Mouse (Mus musculus): ENCODE results near the gene Vac14.
"Not testable (repeated sequence)": the region's sequence is repeated elsewhere in the genome, so short reads cannot be mapped to it uniquely, and the experiment has no call there.

The Vac14 gene

DNA sequence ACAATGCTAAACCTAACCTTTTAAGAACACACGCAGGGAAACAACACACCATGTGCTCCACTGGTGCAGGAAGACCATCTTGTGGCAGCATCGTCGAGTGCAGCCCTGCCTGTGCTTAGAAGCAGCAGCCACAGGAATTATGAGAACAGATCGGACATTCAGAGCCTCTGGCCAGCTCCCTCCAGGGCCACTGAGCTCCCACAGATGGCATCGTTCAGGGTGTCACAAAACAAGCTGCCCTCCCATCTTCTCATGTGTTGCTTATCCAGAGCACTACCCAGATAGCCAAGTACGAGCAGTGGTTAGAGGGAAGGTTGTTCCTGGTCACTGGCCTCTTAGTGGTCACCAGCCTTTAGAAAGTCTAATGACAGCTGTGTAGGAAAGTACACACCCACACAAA lies 30.9 kb downstream of the Vac14 start:
- DNase-seq (ENCODE audit: low spot score): no peak

DNA sequence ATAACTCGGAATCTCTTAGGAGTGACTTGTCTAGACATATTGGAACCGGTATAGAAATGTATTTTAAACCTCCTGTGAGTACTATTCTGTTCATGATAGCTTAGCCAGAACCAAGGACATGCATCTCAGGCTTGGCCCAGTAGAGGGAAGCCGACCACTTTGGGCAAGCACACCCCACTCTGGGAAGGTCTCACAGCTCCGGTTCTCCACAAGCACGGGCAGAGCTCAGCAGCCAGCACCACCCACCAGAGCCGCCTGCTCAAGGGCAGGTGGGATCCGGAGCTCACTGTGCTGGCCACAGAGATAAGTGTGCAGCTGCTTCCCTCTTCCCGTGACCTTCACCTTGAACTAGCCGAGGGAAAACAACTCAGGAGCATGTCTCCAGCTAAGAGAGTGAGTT lies 32.5 kb downstream of the Vac14 start:
- no peak for DNase-seq (ENCODE audit: low spot score)

GRCm38 (mm10) chr8:110651847-110652246 lies 33.5 kb downstream of the Vac14 start:
- no peak for DNase-seq (ENCODE audit: low spot score)

GRCm38 (mm10) chr8:110654075-110655060 lies 36.0 kb downstream of the Vac14 start:
- no peak for DNase-seq (ENCODE audit: low spot score)

DNA sequence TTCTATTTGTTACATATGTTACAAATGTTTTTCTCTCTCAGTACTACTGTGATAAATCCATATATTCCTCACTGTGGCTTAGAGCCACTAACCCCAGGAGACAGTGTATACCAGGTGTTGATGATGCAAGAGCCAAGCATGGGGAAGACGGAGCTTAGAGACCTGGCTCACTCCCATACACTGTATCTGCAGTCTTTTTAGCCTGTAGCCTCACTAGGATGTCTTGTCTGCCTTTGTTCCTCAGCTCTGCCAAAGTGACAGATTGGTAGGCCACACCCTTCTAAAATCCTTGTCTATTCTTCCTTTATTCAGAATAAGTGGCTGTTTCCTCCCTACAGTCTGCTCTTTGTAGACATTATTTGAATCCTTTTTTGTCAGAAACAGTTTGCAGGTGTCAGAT lies 37.4 kb downstream of the Vac14 start:
- DNase-seq (ENCODE audit: low spot score): no peak

GRCm38 (mm10) chr8:110657661-110658060 lies 39.3 kb downstream of the Vac14 start:
- DNase-seq (ENCODE audit: low spot score): no peak

- DNase-seq (ENCODE audit: low spot score): no peak
These were observed 41.7 kb downstream of the Vac14 start for GRCm38 (mm10) chr8:110660121-110660520.

DNA sequence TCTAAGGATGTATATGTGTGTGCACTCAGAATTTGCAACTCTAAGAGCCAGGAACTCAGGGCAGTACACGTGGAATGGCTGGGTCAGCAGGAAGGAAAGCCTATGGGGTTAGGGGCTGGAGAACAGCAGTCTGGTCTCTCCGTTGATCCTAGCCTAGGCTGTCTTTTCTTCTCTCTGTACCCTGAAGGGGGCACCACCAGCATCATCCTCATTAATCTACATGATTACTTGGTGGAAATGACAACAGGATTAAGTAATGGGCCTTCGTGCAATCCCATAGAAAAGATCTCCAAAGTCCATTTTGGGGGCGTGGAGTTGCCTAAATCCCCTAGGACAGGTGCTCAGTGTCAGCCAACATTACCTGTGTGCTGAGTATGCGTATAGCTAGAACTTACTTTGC lies 44.2 kb downstream of the Vac14 start:
- no peak for DNase-seq (ENCODE audit: low spot score)

GRCm38 (mm10) chr8:110663015-110663742 lies 44.8 kb downstream of the Vac14 start:
- peak; percentile 82 for DNase-seq (ENCODE audit: low spot score)

DNA sequence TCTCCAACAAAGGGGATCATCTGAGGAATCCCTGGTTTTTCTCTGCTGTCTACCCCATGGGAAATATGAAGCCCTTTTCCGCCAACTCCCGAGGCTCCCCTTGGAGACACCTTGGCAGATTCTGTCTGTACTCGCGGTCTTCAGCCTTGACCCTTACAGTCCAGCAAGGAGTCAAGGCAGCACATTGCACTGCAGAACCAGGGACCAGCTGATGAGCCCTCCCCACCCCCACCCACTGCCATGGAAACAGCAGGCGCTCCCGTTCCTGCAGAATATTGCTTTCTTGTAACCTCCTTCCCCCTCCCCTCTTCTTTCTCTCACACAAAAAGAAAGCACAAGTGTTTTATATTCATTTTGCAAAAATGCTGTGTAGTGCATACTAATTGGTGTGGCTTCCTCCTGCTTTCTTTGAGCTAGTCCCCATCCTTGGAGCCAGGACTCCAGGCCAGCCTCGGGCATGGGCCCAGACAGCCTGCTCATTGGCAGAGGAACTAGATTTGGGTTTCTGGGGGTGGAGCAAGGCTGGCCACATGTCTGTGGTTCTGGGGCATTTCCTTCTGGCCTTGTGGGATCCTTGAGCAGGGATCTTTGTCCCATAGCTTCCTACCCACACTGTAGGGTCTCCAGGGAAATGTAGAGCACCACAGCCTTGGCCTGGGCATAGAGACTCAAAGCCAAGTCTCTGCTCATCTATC lies 46.0 kb downstream of the Vac14 start:
- peak; percentile 93 for DNase-seq (ENCODE audit: low spot score)

DNA sequence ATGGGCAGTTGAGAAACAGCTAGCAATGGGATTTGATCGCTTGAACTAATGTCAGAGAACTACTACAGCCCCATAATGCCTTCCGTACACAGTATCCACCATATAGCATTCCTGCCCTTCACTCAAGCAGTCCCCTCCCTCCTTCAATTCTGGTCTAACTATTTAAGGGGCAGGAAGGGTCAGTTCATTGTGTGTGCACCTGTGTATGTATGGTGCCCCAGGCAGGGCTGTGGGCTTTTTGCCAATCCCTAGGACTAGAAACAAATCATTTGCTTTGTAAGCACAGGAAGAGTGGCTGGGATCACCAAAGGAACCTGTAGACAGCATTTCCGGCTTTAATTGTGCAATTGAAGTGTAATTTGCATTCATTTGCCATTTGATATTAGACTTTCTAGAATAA lies 46.6 kb downstream of the Vac14 start:
- DNase-seq (ENCODE audit: low spot score): no peak

DNA sequence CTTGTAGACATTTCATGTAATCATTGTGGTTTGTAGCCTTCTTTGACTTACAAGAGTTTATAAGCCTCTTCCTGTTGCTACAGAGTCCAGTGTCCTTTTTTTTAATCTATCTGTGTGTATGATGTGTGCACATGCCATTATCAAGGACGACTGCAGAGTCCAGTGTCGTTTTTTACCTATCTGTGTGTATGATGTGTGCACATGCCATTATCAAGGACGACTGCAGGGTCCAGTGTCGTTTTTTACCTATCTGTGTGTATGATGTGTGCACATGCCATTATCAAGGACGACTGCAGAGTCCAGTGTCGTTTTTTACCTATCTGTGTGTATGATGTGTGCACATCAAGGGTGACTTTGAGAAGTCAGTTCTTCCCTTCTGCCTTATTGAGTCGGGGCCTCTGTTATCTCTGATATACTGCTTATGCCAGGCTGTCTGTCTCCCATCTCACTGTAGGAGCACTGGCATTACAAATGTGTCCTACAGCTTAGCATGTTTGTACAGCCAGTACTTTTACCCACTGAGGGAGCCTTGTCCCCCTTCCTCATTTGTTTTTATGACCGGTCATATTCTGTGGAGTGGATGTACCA lies 49.3 kb downstream of the Vac14 start:
- not testable (repeated sequence) for DNase-seq (ENCODE audit: low spot score)

DNA sequence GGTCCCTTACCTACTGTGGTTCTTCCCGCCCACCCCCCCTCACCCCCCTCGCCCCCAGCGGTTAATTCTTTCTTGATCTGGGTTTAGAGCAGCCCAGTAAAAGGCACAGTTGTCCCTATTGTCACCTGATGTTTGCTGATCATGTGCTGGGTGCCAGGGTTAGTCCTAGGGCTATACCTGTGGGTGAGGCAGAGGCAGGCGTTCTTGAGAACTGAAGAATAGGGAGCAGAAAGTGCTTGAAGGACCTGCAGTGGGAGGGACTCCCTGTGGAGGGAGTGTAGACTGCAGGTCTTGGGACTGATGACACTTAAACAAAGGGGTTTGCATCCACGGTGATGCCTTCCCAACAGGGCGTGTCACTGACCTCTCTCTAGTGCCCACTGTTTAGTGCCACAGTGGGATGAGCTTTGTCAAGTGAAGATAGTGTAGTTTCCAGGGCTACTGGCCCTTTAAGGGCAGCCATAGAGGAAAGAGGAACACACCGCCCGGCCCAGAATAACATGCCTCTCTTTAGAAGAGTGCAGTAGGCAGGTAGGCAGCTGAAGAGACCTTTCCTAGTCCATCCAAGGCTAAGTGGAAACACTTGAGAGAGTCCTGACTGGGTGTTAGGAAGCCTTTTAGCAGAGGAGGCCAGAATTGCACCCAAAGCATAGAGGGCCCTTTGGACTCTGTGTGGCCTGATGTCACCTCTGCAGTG lies 51.7 kb downstream of the Vac14 start:
- no peak for DNase-seq (ENCODE audit: low spot score)

GRCm38 (mm10) chr8:110671309-110671708 lies 52.9 kb downstream of the Vac14 start:
- no peak for DNase-seq (ENCODE audit: low spot score)

GRCm38 (mm10) chr8:110672133-110672532 lies 53.7 kb downstream of the Vac14 start:
- DNase-seq (ENCODE audit: low spot score): no peak

- DNase-seq (ENCODE audit: low spot score): no peak
These were observed 54.8 kb downstream of the Vac14 start for GRCm38 (mm10) chr8:110673168-110673567.

DNA sequence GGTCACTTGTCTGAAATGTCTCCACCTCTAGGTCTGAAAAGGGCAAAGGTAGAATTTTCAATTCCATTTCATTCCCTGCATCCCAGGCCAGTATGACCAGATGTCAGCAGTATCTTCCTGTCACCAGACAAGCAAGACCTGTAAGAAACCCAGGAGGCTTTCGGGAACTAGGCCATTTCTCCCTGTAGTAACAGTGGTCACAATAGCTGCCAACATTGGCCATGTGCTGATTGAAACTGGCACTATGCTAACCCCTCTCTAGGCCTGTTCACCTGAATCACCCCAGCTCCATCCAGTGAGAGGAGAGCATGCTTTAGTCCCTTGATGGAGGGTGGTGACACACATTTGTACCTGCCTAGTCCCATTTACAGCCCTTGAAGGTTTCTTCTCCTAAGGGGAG lies 56.2 kb downstream of the Vac14 start:
- no peak for DNase-seq (ENCODE audit: low spot score)

DNA sequence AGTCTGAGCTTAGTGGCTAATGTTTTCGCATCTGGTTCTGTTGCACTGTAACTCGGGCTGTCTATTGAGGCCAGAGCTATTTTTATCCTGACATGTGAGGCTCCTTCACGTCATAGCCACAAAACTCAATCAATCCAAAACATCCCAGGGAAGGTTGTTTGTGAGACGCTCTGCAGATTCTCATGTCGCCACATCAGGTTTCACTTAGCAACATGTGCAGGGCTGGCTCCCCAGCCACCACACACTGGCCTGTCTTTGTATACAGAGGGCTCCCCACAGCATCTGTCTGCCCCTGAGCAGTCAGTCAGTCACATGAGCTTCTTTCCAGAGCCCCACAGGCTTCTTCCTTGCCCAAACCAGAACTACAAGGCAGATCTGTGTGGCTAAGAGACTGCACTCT lies 58.3 kb downstream of the Vac14 start:
- DNase-seq (ENCODE audit: low spot score): peak; percentile 77

DNA sequence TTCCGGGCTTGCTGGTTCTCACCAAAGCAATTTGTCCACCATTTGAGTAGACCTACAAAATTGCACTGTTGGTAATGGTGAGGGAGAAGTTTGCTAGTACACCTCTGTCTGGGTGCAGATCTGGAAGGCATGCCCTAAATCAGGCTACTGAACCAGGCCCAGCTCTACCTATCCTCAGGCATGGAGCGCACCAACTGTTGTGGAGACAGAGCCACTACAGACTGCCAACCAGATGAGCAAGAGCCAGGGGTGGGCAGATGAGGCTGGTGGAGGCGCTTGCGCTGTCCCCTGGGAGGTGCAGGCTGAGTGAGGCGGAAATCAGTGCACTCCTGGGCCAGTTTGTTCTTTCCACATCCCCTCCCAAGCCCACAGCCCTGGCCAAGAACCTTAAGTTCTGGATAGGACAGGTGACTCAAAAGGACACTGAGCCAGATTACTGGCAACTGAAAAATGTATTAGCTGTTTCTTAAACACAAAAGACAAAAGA lies 58.8 kb downstream of the Vac14 start:
- no peak for DNase-seq (ENCODE audit: low spot score)

- DNase-seq (ENCODE audit: low spot score): no peak
These were observed 60.6 kb downstream of the Vac14 start for GRCm38 (mm10) chr8:110678989-110679388.

DNA sequence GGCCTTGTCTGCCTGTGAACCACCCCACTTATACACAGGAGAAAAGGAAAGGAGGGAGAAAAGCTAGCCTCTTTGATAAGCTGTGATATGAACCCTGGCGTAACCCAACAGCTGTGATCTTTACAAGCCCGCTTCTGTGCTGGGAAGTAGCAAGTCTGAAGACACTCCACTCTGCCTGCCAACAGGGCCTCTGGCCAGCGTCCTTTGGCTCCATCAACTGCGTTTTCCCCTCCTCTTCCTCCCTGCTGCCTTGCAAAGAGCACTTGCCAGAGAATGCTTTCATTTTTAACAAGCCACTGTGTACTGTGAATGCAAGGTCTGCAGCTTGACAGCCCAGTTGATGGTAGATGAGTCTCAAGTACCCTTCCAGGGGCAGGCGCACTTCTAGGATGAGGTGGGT lies 69.3 kb downstream of the Vac14 start:
- DNase-seq (ENCODE audit: low spot score): peak; percentile 88
